15 mouse cellular contexts compared by ENCODE assay signal in the genomic region with DNA sequence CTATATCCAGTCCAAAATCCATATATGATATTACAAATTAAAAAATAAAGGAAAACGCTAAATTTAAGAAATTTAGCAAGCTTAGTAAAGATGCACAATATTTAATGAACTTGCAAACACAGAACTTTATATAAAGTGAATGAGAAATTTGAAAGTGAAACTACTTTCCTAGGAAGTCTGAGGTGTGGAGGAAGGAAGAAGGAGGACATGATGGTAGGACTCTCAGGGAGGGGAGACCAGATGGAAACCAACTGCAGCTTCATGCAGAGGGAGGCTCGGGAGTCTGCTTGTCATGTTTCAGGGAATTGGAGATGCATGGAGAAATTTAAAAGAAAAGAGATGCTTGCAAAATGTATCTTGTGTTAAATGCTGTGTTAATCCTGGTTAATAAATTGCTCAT.
"Had no signal": no experiment of that assay in that cellular context is flagged by ENCODE, and none has a peak within 500 bp of the region (broad histone marks: within the 10 kb centered on the region; RNA-seq: fewer than 3 reads in every experiment).

No protein-coding gene starts in this region.

- H3K27me3 ChIP-seq: midbrain, embryonic 12.5 days; midbrain, embryonic 15.5 days had no signal

- ATAC-seq: liver, postnatal 0 days; lung, postnatal 0 days had no signal

- H3K36me3 ChIP-seq: midbrain, embryonic 12.5 days; midbrain, embryonic 15.5 days had no signal

- H3K4me3 ChIP-seq: left cerebral cortex, adult 2 months; midbrain, embryonic 12.5 days; midbrain, embryonic 15.5 days had no signal

- H3K4me2 ChIP-seq: liver, embryonic 11.5 days; lung, embryonic 14.5 days; midbrain, embryonic 15.5 days had no signal

- H3K9ac ChIP-seq: liver, embryonic 14.5 days; liver, postnatal 0 days; lung, embryonic 14.5 days; midbrain, embryonic 12.5 days; midbrain, embryonic 15.5 days had no signal

- DNase-seq: kidney, postnatal 25 days; liver, postnatal 0 days; lung, embryonic 14.5 days; thymus, adult 2 months; thymus, postnatal 14 days; thymus, postnatal 4 days had no signal

- H3K9me3 ChIP-seq: midbrain, embryonic 12.5 days; midbrain, embryonic 15.5 days had no signal

- H3K27ac ChIP-seq: kidney, postnatal 0 days; left cerebral cortex, adult 2 months; liver, embryonic 14.5 days; macrophage; midbrain, embryonic 12.5 days; stomach, postnatal 0 days had no signal
